Mouse (Mus musculus) hindbrain, embryonic 12.5 days (tissue): ENCODE data around the gene Siglecf. TPM values are rescaled to one million over a fixed set of nuclear protein-coding genes. Genes with fewer than 3 reads are reported as not detected.
A peak's percentile ranks its signal among the peaks of the same experiment; 100 is the strongest.

Experiments
- ATAC-seq: fragments of 200-750 bp; cut with Nextera tagmentation; 2 replicates; pipeline ENCODE4 v1.8.0; 2017; ENCODE audit warnings: moderate TSS enrichment; ENCODE audit not compliant: low FRiP score
- H3K27ac ChIP-seq: fragments of 300-500 bp; sonication (generic); 2 replicates; pipeline ENCODE4 v1.5.1; 2016; ENCODE audit warnings: mild to moderate bottlenecking
- H3K27me3 ChIP-seq: fragments of 300-500 bp; sonication (generic); 2 replicates; pipeline ENCODE4 v1.6.1; 2016; ENCODE audit warnings: mild to moderate bottlenecking
- H3K36me3 ChIP-seq: fragments of 300-500 bp; sonication (generic); 2 replicates; pipeline ENCODE4 v1.6.1; 2016; ENCODE audit warnings: mild to moderate bottlenecking
- H3K4me1 ChIP-seq: fragments of 300-500 bp; sonication (generic); 2 replicates; pipeline ENCODE4 v1.6.1; 2016
- H3K4me2 ChIP-seq: fragments of 300-500 bp; sonication (generic); replicated peaks from 2 replicates; pipeline ENCODE4 v1.6.1; 2016; ENCODE audit warnings: mild to moderate bottlenecking
- H3K4me3 ChIP-seq: fragments of 300-500 bp; sonication (generic); 2 replicates; pipeline ENCODE4 v1.5.1; 2016; ENCODE audit warnings: mild to moderate bottlenecking
- H3K9ac ChIP-seq: fragments of 300-500 bp; sonication (generic); 2 replicates; pipeline ENCODE4 v1.6.1; 2016; ENCODE audit warnings: mild to moderate bottlenecking, moderate library complexity
- H3K9me3 ChIP-seq: fragments of 300-500 bp; sonication (generic); replicated peaks from 2 replicates; pipeline ENCODE4 v1.6.1; 2016; ENCODE audit warnings: mild to moderate bottlenecking
- WGBS: fragments of 180-500 bp; shearing (Covaris S2); methylation state at CpG from one replicate; pipeline ENCODE4 v1.1.7; 2016; 5-methylcytosine and 5-hydroxymethylcytosine counted together
- polyA plus RNA-seq: library from polyadenylated mRNA; unstranded; fragments of >200 nt; fragmentation: Nextera tagmentation; extraction: Ambion mirVana; gene quantifications from 2 replicates; pipeline ENCODE4 v1.2.1, GENCODE M21; 2016

Gene Siglecf
- 0.09 TPM in 1 of 2 replicates, not detected in the other for polyA plus RNA-seq

DNA sequence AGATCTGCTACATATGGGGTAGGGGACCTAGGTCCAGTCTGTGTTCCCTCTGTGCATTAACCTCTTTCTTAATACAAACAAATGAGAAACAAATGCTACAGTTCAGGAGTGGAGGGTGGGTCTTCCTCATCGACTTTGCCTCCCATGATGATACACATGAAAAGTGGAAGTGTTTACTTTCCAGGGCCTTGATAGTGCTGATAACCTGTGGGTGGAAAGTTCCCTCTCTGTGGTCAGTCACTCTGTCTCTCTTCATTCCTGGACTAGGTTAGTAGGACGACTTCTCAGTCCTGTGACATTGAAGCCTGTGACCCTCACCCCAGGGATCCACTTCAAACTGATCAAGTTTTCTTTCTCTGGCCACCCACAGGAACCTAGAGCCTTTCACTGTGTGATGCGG lies at the start of gene Siglecf:
Siglecf (plus strand) TSS at position 188 of the 400 bp plus-strand sequence.
- Histone ChIP-seq H3K27me3 (no peaks in the 10 kb centered on the region), H3K9ac (no peak within 1 kb of the TSS), H3K4me3 (no peak within 1 kb of the TSS), H3K36me3 (no peaks in the 10 kb centered on the region), H3K27ac (no peak within 1 kb of the TSS), H3K4me2 (no peak within 1 kb of the TSS), H3K4me1 (0 out of 2 replicates have a peak, but pooled peaks cover 6% of the 10 kb centered on the region), H3K9me3 (no peaks in the 10 kb centered on the region)
- 55% methylated on average over 3 of the region's 3 CpGs for WGBS
- ATAC-seq, result no peak

- no peak for ATAC-seq
- Histone ChIP-seq H3K4me2 (no peak overlapping the region), H3K27ac (no peak overlapping the region), H3K27me3 (no peaks in the 10 kb centered on the region), H3K4me1 (no peaks in the 10 kb centered on the region), H3K9me3 (no peaks in the 10 kb centered on the region), H3K36me3 (peaks cover 62% of the 10 kb centered on the region), H3K4me3 (no peak overlapping the region), H3K9ac (no peak overlapping the region)
- WGBS, result 90% methylated on average over 3 of the region's 3 CpGs
These were observed 45.9 kb upstream of the Siglecf start for GRCm38 (mm10) chr7:43305235-43305634.

DNA sequence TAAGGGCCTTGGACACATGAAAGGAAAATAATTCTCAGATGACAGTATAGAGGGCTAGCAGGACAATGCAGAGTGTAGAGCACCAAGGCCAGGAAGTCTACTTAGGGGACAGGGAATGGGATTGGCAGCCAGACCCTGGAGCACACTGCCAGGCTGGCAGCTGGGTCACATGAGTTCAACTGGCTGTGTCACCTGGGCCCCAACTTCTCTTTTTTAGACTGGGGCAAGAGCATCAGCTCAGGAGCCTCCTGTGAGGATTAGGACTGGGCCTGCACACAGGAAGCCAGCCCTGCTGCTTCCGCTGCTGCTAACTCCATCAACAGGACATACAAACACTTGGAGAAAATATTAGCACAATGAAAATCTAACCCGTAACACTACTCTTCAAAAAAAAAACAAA lies 42.1 kb upstream of the Siglecf start:
- Histone ChIP-seq H3K9me3 (no peaks in the 10 kb centered on the region), H3K4me1 (peaks cover 11% of the 10 kb centered on the region), H3K36me3 (peaks cover 49% of the 10 kb centered on the region), H3K4me2 (no peak overlapping the region), H3K4me3 (no peak overlapping the region), H3K27me3 (no peaks in the 10 kb centered on the region), H3K9ac (no peak overlapping the region), H3K27ac (no peak overlapping the region)
- ATAC-seq, result no peak
- 81% methylated on average over 2 of the region's 2 CpGs for WGBS

DNA sequence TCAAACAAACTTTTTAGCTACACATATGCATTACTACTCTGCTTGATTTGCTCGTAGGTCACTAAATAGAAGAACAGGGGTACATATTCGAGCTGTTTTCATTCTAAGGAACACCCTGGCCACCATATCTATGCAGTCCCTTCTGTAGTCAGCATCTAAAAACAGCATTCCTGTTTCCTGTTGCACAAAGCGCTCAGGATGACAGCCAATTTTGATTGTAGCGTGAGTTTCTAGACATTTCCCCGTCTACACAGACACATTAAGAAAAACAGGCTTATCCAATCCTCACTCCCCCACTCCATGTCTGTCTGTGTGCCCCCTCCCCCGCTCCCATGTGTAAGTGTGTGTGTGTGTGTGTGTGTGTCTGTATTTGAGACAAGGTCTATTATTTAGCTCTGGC lies 39.5 kb upstream of the Siglecf start:
- Histone ChIP-seq H3K4me3 (peak overlapping the region; percentile 74; the same call in 1 of the 2 replicates), H3K9ac (peak overlapping the region; percentile 76; the same call in 1 of the 2 replicates), H3K4me1 (peaks cover 11% of the 10 kb centered on the region), H3K4me2 (peak overlapping the region; percentile 77), H3K9me3 (no peaks in the 10 kb centered on the region), H3K27me3 (no peaks in the 10 kb centered on the region), H3K27ac (no peak overlapping the region), H3K36me3 (peaks cover 33% of the 10 kb centered on the region)
- 87% methylated on average over 6 of the region's 6 CpGs for WGBS
- no peak for ATAC-seq

GRCm38 (mm10) chr7:43312386-43313012 lies 38.6 kb upstream of the Siglecf start:
- Histone ChIP-seq H3K4me3 (peak overlapping the region; percentile 74), H3K27ac (peak overlapping the region; percentile 84), H3K4me2 (peak overlapping the region; percentile 77), H3K4me1 (peaks cover 11% of the 10 kb centered on the region), H3K27me3 (no peaks in the 10 kb centered on the region), H3K9ac (peak overlapping the region; percentile 76), H3K9me3 (no peaks in the 10 kb centered on the region), H3K36me3 (peaks cover 25% of the 10 kb centered on the region)
- peak; percentile 74 for ATAC-seq
- 1% methylated on average over 32 of the region's 32 CpGs for WGBS

DNA sequence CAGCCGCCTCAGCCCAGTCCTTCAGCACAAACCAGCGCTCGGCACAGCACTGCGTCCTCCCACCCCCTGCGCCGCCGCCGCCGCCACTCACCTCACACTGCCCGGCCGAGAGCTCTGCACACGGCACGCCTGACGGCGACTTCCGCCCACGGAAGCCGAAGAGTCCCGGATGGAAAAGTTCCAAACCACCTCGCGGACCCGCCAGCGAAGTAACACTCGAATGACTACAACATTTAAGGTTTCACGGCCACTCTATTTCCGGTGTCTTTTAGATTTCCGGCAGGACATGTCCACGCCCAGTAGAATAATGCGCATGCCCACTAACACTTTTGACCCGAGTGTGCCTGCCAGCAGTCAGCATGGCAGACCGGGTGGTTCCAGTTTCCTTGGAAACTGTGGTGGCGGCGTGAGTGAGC lies 38.1 kb upstream of the Siglecf start, which contains the start of gene Zfp715:
Zfp715 (minus strand) TSS at position 282 of the 416 bp plus-strand sequence.
- Histone ChIP-seq H3K4me3 (peak within 1 kb of the TSS; percentile 74), H3K27me3 (no peaks in the 10 kb centered on the region), H3K9ac (peak within 1 kb of the TSS; percentile 76), H3K27ac (peak within 1 kb of the TSS; percentile 84), H3K4me2 (peak within 1 kb of the TSS; percentile 77), H3K36me3 (peaks cover 20% of the 10 kb centered on the region), H3K9me3 (no peaks in the 10 kb centered on the region), H3K4me1 (peaks cover 11% of the 10 kb centered on the region)
- 0% methylated on average over 33 of the region's 33 CpGs for WGBS
- ATAC-seq, result peak; percentile 95

- 53% methylated on average over 10 of the region's 10 CpGs for WGBS
- no peaks in the 10 kb centered on the region for H3K36me3 ChIP-seq
- H3K27ac ChIP-seq, result no peak overlapping the region
- H3K4me3 ChIP-seq, result no peak overlapping the region
- H3K9ac ChIP-seq, result no peak overlapping the region
- no peaks in the 10 kb centered on the region for H3K9me3 ChIP-seq
- H3K27me3 ChIP-seq, result no peaks in the 10 kb centered on the region
- no peaks in the 10 kb centered on the region for H3K4me1 ChIP-seq
- ATAC-seq, result no peak
- no peak overlapping the region for H3K4me2 ChIP-seq
These were observed 24.8 kb upstream of the Siglecf start for GRCm38 (mm10) chr7:43326223-43326780.

DNA sequence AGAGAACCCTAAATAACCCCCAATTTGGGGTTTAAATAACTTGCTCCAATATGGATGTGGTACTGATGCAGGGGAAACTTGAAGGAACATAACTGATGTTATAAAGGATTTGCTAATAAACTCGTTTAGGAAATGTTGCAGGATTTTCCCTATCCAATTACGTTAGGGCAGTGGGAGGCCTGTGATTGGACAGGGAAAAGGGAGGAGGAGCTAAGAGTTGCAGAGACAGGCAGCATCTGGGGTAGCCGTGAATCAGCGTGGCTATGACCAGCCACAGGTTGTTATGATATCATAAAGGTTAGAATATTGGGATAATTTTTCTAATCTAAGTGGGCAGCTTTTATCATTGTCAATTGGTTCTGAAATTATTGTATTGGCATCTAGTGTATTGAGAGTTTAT lies 23.0 kb upstream of the Siglecf start:
- Histone ChIP-seq H3K9ac (no peak overlapping the region), H3K9me3 (no peaks in the 10 kb centered on the region), H3K27me3 (no peaks in the 10 kb centered on the region), H3K4me1 (no peaks in the 10 kb centered on the region), H3K36me3 (no peaks in the 10 kb centered on the region), H3K4me2 (no peak overlapping the region), H3K27ac (no peak overlapping the region), H3K4me3 (no peak overlapping the region)
- ATAC-seq, result no peak
- WGBS, result 65% methylated on average over 4 of the region's 4 CpGs

DNA sequence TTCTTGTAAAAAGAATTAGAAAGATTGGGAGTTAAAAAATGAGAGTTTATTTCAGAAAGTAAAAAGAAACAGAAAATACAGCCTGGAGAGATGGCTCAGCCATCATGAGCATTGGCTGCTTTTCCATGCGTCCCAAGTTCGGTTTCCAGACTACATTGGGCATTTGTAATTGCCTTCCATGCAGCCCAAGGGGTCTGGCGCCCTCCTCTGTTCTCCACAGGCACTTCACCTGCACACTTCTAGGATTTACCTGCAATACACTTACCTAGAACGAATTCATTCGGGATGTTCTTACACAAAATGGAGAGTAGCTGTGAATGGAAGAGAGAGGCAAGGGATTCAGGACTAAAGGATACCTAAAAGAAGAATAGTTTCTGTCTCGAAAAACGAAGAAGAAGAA lies 17.9 kb upstream of the Siglecf start:
- Histone ChIP-seq H3K4me3 (no peak overlapping the region), H3K4me2 (no peak overlapping the region), H3K9ac (no peak overlapping the region), H3K36me3 (no peaks in the 10 kb centered on the region), H3K9me3 (no peaks in the 10 kb centered on the region), H3K4me1 (no peaks in the 10 kb centered on the region), H3K27ac (no peak overlapping the region), H3K27me3 (no peaks in the 10 kb centered on the region)
- WGBS, result 36% methylated on average over 5 of the region's 7 CpGs
- ATAC-seq, result no peak

- H3K9ac ChIP-seq, result no peak overlapping the region
- H3K27me3 ChIP-seq, result no peaks in the 10 kb centered on the region
- no peaks in the 10 kb centered on the region for H3K36me3 ChIP-seq
- no peak for ATAC-seq
- no peak overlapping the region for H3K4me3 ChIP-seq
- WGBS, result 71% methylated on average over 2 of the region's 2 CpGs
- H3K4me2 ChIP-seq, result no peak overlapping the region
- no peaks in the 10 kb centered on the region for H3K9me3 ChIP-seq
- H3K4me1 ChIP-seq, result no peaks in the 10 kb centered on the region
- no peak overlapping the region for H3K27ac ChIP-seq
These were observed 17.2 kb upstream of the Siglecf start for GRCm38 (mm10) chr7:43333899-43334298.

GRCm38 (mm10) chr7:43340771-43341170 lies 10.4 kb upstream of the Siglecf start:
- 81% methylated on average over 4 of the region's 4 CpGs for WGBS
- H3K9ac ChIP-seq, result no peak overlapping the region

GRCm38 (mm10) chr7:43343191-43343590 lies 8.0 kb upstream of the Siglecf start:
- Histone ChIP-seq H3K9me3 (no peaks in the 10 kb centered on the region), H3K27me3 (no peaks in the 10 kb centered on the region), H3K9ac (no peak overlapping the region), H3K4me3 (no peak overlapping the region), H3K4me1 (no peaks in the 10 kb centered on the region), H3K4me2 (no peak overlapping the region), H3K27ac (no peak overlapping the region), H3K36me3 (no peaks in the 10 kb centered on the region)
- 84% methylated on average over 5 of the region's 5 CpGs for WGBS
- no peak for ATAC-seq

More at GRCm38 (mm10) chr7:43340771-43341170, 10.4 kb upstream of the Siglecf start:
- H3K4me3 ChIP-seq, result no peak overlapping the region
- no peaks in the 10 kb centered on the region for H3K9me3 ChIP-seq
- no peaks in the 10 kb centered on the region for H3K36me3 ChIP-seq
- no peaks in the 10 kb centered on the region for H3K4me1 ChIP-seq
- H3K27ac ChIP-seq, result no peak overlapping the region
- no peaks in the 10 kb centered on the region for H3K27me3 ChIP-seq
- H3K4me2 ChIP-seq, result no peak overlapping the region
- no peak for ATAC-seq

- H3K9ac ChIP-seq, result no peak overlapping the region
- WGBS, result 76% methylated on average over 2 of the region's 2 CpGs
These were observed 7.1 kb upstream of the Siglecf start for GRCm38 (mm10) chr7:43344020-43344419.

More at GRCm38 (mm10) chr7:43344020-43344419, 7.1 kb upstream of the Siglecf start:
- Histone ChIP-seq H3K4me1 (no peaks in the 10 kb centered on the region), H3K9me3 (no peaks in the 10 kb centered on the region), H3K4me3 (no peak overlapping the region), H3K36me3 (no peaks in the 10 kb centered on the region), H3K27me3 (no peaks in the 10 kb centered on the region), H3K27ac (no peak overlapping the region), H3K4me2 (no peak overlapping the region)
- no peak for ATAC-seq
